Mouse (Mus musculus) stomach, postnatal 0 days (tissue): ENCODE data around the gene Olfr986.

Experiments used
- CTCF ChIP-seq: IDR thresholded peaks from 2 replicates; pipeline ENCODE4 v1.5.1; 2016; ENCODE audit warnings: antibody characterized with exemption, low read depth, mild to moderate bottlenecking, moderate library complexity
- EP300 ChIP-seq: optimal IDR thresholded peaks from 2 replicates; pipeline ENCODE3; 2016; ENCODE audit warnings: antibody characterized with exemption

DNA sequence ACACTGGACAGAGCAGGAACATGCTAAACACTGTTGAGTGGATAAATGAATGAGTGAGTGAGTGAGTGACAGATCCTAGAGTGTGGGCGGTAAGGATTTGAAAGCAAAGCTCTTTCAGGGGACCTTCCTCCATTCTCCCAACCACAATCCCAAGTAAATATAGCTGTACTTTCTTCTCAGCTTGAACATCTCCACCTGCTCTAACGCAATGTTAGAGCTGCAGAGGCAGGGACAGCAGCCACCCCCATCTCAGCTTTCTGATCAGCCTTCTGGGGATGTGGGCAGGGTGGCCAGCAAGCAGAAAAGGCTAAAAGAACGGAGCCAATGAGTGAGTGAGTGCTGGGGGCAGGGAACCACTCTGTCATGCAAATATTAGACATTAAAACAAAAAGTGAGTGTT is 50.3 kb downstream of the Olfr986 start:
- TF ChIP-seq CTCF, result no peak
- no peak for TF ChIP-seq EP300
